Mouse (Mus musculus) mouse trophoblast stem cell (cell line): ENCODE results near the gene Lin7b.
"Not testable (repeated sequence)": the region's sequence is repeated elsewhere in the genome, so short reads cannot be mapped to it uniquely, and the experiment has no call there.

ENCODE experiments used
- in situ Hi-C, 2 experiments: fragments of 300-500 bp; cut with MseI, MboI; formaldehyde crosslinking; loops; 2 replicates in 1 of 2; 3 replicates in 1 of 2; pipeline ENCODE4 v1.15.1; 2025

Gene Lin7b

GRCm38 (mm10) chr7:45396337-45396775 lies 26.0 kb upstream of the Lin7b start:
- in situ Hi-C loops, result not testable (repeated sequence)

- in situ Hi-C loops, result no loop called here
Measured at GRCm38 (mm10) chr7:45395578-45396336, 25.4 kb upstream of the Lin7b start, which contains the start of gene Snrnp70. TSS of gene Snrnp70 (minus strand) at chr7:45395742.

GRCm38 (mm10) chr7:45395129-45395541 lies 24.8 kb upstream of the Lin7b start:
- in situ Hi-C loops, result no loop called here

GRCm38 (mm10) chr7:45386077-45386476 lies 15.7 kb upstream of the Lin7b start:
- in situ Hi-C loops, result no loop called here

- in situ Hi-C loops, result no loop called here
Measured at GRCm38 (mm10) chr7:45376057-45376456, 5.7 kb upstream of the Lin7b start.

- in situ Hi-C loops, result no loop called here
Measured at GRCm38 (mm10) chr7:45374620-45375019, 4.2 kb upstream of the Lin7b start.

GRCm38 (mm10) chr7:45372371-45372770 lies 2.0 kb upstream of the Lin7b start:
- in situ Hi-C loops, result no loop called here

GRCm38 (mm10) chr7:45369836-45370474 lies 428 bp downstream of the Lin7b start:
- in situ Hi-C loops, result no loop called here

- in situ Hi-C loops, result no loop called here
Measured at GRCm38 (mm10) chr7:45369022-45369745, 1.2 kb downstream of the Lin7b start.

GRCm38 (mm10) chr7:45368178-45368577 lies 2.2 kb downstream of the Lin7b start:
- in situ Hi-C loops, result no loop called here

GRCm38 (mm10) chr7:45367020-45367880 lies 3.1 kb downstream of the Lin7b start:
- in situ Hi-C loops, result no loop called here

GRCm38 (mm10) chr7:45366652-45367019 lies 3.7 kb downstream of the Lin7b start, which contains the start of gene Ppfia3:
TSS of gene Ppfia3 (minus strand) at chr7:45367019.
- in situ Hi-C loops, result no loop called here

GRCm38 (mm10) chr7:45365742-45366651 lies 4.4 kb downstream of the Lin7b start:
- in situ Hi-C loops, result no loop called here

- in situ Hi-C loops, result no loop called here
Measured at GRCm38 (mm10) chr7:45363983-45364382, 6.4 kb downstream of the Lin7b start.

- in situ Hi-C loops, result no loop called here
Measured at GRCm38 (mm10) chr7:45362801-45363200, 7.6 kb downstream of the Lin7b start.

- in situ Hi-C loops, result no loop called here
Measured at GRCm38 (mm10) chr7:45361243-45361804, 9.1 kb downstream of the Lin7b start.

- in situ Hi-C loops, result no loop called here
Measured at GRCm38 (mm10) chr7:45360404-45361125, 9.8 kb downstream of the Lin7b start.

GRCm38 (mm10) chr7:45359081-45359480 lies 11.3 kb downstream of the Lin7b start:
- in situ Hi-C loops, result not testable (repeated sequence)

- in situ Hi-C loops, result no loop called here
Measured at GRCm38 (mm10) chr7:45356087-45356486, 14.3 kb downstream of the Lin7b start.
